In the genomic region with DNA sequence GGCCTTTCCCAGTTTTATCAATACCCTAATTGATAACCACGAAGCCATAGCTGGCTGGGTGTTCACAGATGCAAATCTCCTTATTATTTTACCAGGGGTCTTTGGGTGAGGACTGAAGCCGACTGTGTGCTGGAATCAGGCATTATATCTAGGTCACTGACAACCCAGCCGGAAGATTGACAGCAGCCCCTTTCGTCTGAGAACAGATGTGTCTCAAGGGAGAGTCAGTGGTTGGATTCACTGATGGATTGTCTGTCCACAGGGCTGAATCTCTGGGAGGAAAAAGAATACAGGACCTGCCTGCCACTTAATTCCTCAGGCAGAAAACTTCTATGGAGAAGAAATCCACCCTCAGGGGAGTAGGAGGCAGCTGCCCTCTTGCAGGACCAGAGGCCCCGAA, we compare ENCODE assay signal across 19 mouse cellular contexts.
DNase-seq lines count a peak whose midpoint lies in the region; ATAC-seq lines count a peak whose summit lies in the region.
"Had no signal": no experiment of that assay in that cellular context is flagged by ENCODE, and none has a peak within 500 bp of the region (broad histone marks: within the 10 kb centered on the region; RNA-seq: fewer than 3 reads in every experiment).

No protein-coding gene starts in this region.

- H3K36me3 ChIP-seq in hindbrain, embryonic 13.5 days, result no peaks in the 10 kb centered on the region
- H3K36me3 ChIP-seq in hindbrain, embryonic 11.5 days (ENCODE audit: control insufficient read depth, insufficient read depth, low read length), result no peaks in the 10 kb centered on the region
- H3K36me3 ChIP-seq in midbrain, embryonic 11.5 days (ENCODE audit: control insufficient read depth, insufficient read depth, low read length), result no peaks in the 10 kb centered on the region
- H3K36me3 ChIP-seq in midbrain, embryonic 15.5 days (replicated peaks), result no peaks in the 10 kb centered on the region
- H3K36me3 ChIP-seq: embryonic facial prominence, embryonic 12.5 days; forebrain, embryonic 15.5 days; heart, embryonic 10.5 days had no signal

- H3K4me2 ChIP-seq in hindbrain, embryonic 13.5 days, result no peak overlapping the region
- no peak overlapping the region for H3K4me2 ChIP-seq in hindbrain, embryonic 11.5 days (replicated peaks; ENCODE audit: low read depth, low read length)
- H3K4me2 ChIP-seq in midbrain, embryonic 11.5 days, result no peak overlapping the region
- H3K4me2 ChIP-seq in midbrain, embryonic 15.5 days, result 0 out of 2 replicates have a peak overlapping the region, but pooled peaks have one; percentile 3
- H3K4me2 ChIP-seq: embryonic facial prominence, embryonic 12.5 days; forebrain, embryonic 15.5 days had no signal

- H3K27ac ChIP-seq in hindbrain, embryonic 13.5 days, result 0 out of 2 replicates have a peak overlapping the region, but pooled peaks have one; percentile 20
- H3K27ac ChIP-seq in hindbrain, embryonic 11.5 days (ENCODE audit: low read depth, low read length), result no peak overlapping the region
- no peak overlapping the region; the same call in 1 of the 2 replicates for H3K27ac ChIP-seq in midbrain, embryonic 11.5 days (ENCODE audit: low read depth, low read length)
- peak overlapping the region; percentile 46 for H3K27ac ChIP-seq in midbrain, embryonic 15.5 days
- H3K27ac ChIP-seq: embryonic facial prominence, embryonic 12.5 days; forebrain, embryonic 15.5 days; heart, embryonic 10.5 days had no signal

- no peaks in the 10 kb centered on the region for H3K9me3 ChIP-seq in hindbrain, embryonic 13.5 days
- H3K9me3 ChIP-seq in hindbrain, embryonic 11.5 days (ENCODE audit: control insufficient read depth, low read length), result no peaks in the 10 kb centered on the region
- H3K9me3 ChIP-seq in midbrain, embryonic 11.5 days (ENCODE audit: control insufficient read depth, low read length), result no peaks in the 10 kb centered on the region
- H3K9me3 ChIP-seq in midbrain, embryonic 15.5 days, result no peaks in the 10 kb centered on the region
- H3K9me3 ChIP-seq: embryonic facial prominence, embryonic 12.5 days; forebrain, embryonic 15.5 days; heart, embryonic 10.5 days had no signal

- no peak overlapping the region for H3K9ac ChIP-seq in hindbrain, embryonic 13.5 days
- H3K9ac ChIP-seq in hindbrain, embryonic 11.5 days (ENCODE audit: low read depth, low read length), result no peak overlapping the region
- H3K9ac ChIP-seq in midbrain, embryonic 11.5 days (ENCODE audit: low read length), result no peak overlapping the region
- no peak overlapping the region for H3K9ac ChIP-seq in midbrain, embryonic 15.5 days
- H3K9ac ChIP-seq: embryonic facial prominence, embryonic 12.5 days; forebrain, embryonic 15.5 days had no signal

- WGBS in hindbrain, embryonic 13.5 days, result 26% methylated on average over 5 of the region's 5 CpGs
- WGBS in hindbrain, embryonic 11.5 days, result 24% methylated on average over 5 of the region's 5 CpGs
- 31% methylated on average over 5 of the region's 5 CpGs for WGBS in midbrain, embryonic 11.5 days
- 14% methylated on average over 5 of the region's 5 CpGs for WGBS in midbrain, embryonic 15.5 days

- H3K27me3 ChIP-seq in hindbrain, embryonic 13.5 days, result no peaks in the 10 kb centered on the region
- no peaks in the 10 kb centered on the region for H3K27me3 ChIP-seq in hindbrain, embryonic 11.5 days (ENCODE audit: control insufficient read depth, insufficient read depth, low read length)
- no peaks in the 10 kb centered on the region; the same call in 1 of the 2 replicates for H3K27me3 ChIP-seq in midbrain, embryonic 11.5 days (ENCODE audit: control insufficient read depth, insufficient read depth, low read length)
- H3K27me3 ChIP-seq in midbrain, embryonic 15.5 days (replicated peaks), result no peaks in the 10 kb centered on the region
- H3K27me3 ChIP-seq: CH12.LX; embryonic facial prominence, embryonic 12.5 days; forebrain, embryonic 15.5 days; Patski had no signal

- H3K4me3 ChIP-seq in hindbrain, embryonic 13.5 days, result no peak overlapping the region
- H3K4me3 ChIP-seq in hindbrain, embryonic 11.5 days (ENCODE audit: low read depth, low read length), result no peak overlapping the region
- H3K4me3 ChIP-seq in midbrain, embryonic 11.5 days (ENCODE audit: low read depth, low read length), result no peak overlapping the region
- H3K4me3 ChIP-seq in midbrain, embryonic 15.5 days, result no peak overlapping the region
- H3K4me3 ChIP-seq: embryonic facial prominence, embryonic 12.5 days; forebrain, embryonic 15.5 days; heart, embryonic 10.5 days had no signal

- no peak for DNase-seq in hindbrain, embryonic 11.5 days (ENCODE audit: low spot score)
- no peak for DNase-seq in midbrain, embryonic 11.5 days (ENCODE audit: low spot score, missing footprints)
- DNase-seq in retina, postnatal 1 day, result peak; percentile 71
- no peak for DNase-seq in cerebellum, adult 9-11 months
- DNase-seq in kidney, adult 9 months, result no peak
- DNase-seq: adrenal gland, postnatal 14 days; cerebellum, adult 18-20 months; cerebellum, postnatal 10 days; gastrocnemius, postnatal 36 days; heart, adult 18-20 months; heart, postnatal 10 days had no signal

- peaks cover 26% of the 10 kb centered on the region for H3K4me1 ChIP-seq in hindbrain, embryonic 13.5 days (replicated peaks)
- H3K4me1 ChIP-seq in hindbrain, embryonic 11.5 days (replicated peaks; ENCODE audit: control insufficient read depth, insufficient read depth, low read length), result peaks cover 3% of the 10 kb centered on the region
- H3K4me1 ChIP-seq in midbrain, embryonic 11.5 days (ENCODE audit: control insufficient read depth, insufficient read depth, low read length), result peaks cover 11% of the 10 kb centered on the region
- peaks cover 35% of the 10 kb centered on the region for H3K4me1 ChIP-seq in midbrain, embryonic 15.5 days
- H3K4me1 ChIP-seq: embryonic facial prominence, embryonic 12.5 days had no signal

- ATAC-seq in hindbrain, embryonic 13.5 days (ENCODE audit: low FRiP score), result no peak
- ATAC-seq in hindbrain, embryonic 11.5 days (ENCODE audit: low FRiP score), result no peak
- 0 out of 2 replicates have a peak, but pooled peaks have one; percentile 38 for ATAC-seq in midbrain, embryonic 11.5 days (ENCODE audit: low FRiP score)
- ATAC-seq in midbrain, embryonic 15.5 days (replicated peaks), result peak; percentile 49
- ATAC-seq: activated CD4-positive, CD25-positive, alpha-beta regulatory T cell, adult 4 months; forebrain, embryonic 15.5 days; Patski had no signal

Comparison
In these comparisons a context has a peak if more than half of its experiments do, and no peak if none do; other contexts are left out.
1. H3K27ac ChIP-seq: peak in hindbrain, embryonic 13.5 days (single experiment) and midbrain, embryonic 15.5 days (single experiment); none in hindbrain, embryonic 11.5 days (single experiment) and midbrain, embryonic 11.5 days (single experiment).
2. ATAC-seq: peak in midbrain, embryonic 11.5 days (single experiment) and midbrain, embryonic 15.5 days (single experiment); none in hindbrain, embryonic 13.5 days (single experiment) and hindbrain, embryonic 11.5 days (single experiment).